Mouse (Mus musculus) ES-E14 (cell line): ENCODE data around the gene Prrx2.

Experiments
- HCFC1 ChIP-seq: IDR thresholded peaks from 2 replicates; pipeline ENCODE4 v1.6.1; 2012; ENCODE audit warnings: low read length, inconsistent platforms, borderline replicate concordance; ENCODE audit not compliant: insufficient read depth
- MAFK ChIP-seq: IDR thresholded peaks from 2 replicates; pipeline ENCODE4 v1.6.1; 2014; ENCODE audit warnings: mild to moderate bottlenecking, low read depth, low read length, inconsistent platforms; ENCODE audit not compliant: insufficient read depth
- ZC3H11A ChIP-seq: IDR thresholded peaks from 2 replicates; pipeline ENCODE4 v1.6.1; 2012; ENCODE audit warnings: low read depth, mild to moderate bottlenecking, inconsistent platforms, low read length, borderline replicate concordance
- ZNF384 ChIP-seq: IDR thresholded peaks from 2 replicates; pipeline ENCODE4 v1.6.1; 2012; ENCODE audit warnings: low read depth, low read length, inconsistent platforms

DNA sequence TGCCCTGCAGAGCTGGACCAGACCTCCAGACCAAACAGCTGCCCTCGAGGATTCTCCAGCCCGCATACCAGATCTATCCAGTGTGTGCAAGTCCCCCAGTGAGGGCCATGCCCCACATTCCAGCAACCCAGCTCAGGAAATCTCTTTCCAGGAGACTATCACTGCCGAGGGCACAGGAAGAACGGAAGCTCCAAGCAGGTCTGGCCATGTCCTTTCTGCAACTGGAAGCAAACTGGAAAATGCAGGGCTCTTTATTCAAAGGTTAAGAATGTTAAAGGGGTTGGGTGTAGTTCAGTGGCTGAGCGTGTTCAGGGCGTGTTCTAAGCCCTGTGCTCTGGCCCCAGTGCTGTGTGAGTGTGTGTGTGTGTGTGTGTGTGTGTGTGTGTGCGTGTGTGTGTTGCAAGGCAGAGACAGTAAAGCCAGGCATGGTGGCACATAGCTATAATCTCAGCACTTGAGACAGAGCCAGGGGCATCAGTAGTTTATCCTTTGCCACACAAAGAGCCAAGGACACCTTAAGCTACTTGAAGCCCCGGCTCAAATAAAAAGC, 84.1 kb downstream of the Prrx2 start:
- TF ChIP-seq ZC3H11A (no peak), ZNF384 (no peak), HCFC1 (no peak), MAFK (no peak)
